Mouse (Mus musculus) bone marrow macrophage, adult 2 months (primary cell): ENCODE data around the gene Slit3.

ENCODE experiments used
- CTCF ChIP-seq: IDR thresholded peaks from 2 replicates; pipeline ENCODE4 v1.5.1; 2012; ENCODE audit warnings: low read depth, mild to moderate bottlenecking, low read length, moderate library complexity
- POLR2A ChIP-seq: IDR thresholded peaks from 2 replicates; pipeline ENCODE4 v1.6.1; 2012; ENCODE audit warnings: mild to moderate bottlenecking, low read depth, low read length, borderline replicate concordance

GRCm38 (mm10) chr11:35298526-35298925 lies 177.5 kb downstream of the Slit3 start:
- TF ChIP-seq POLR2A = no peak
- no peak for TF ChIP-seq CTCF
